Mouse (Mus musculus): Measurements from ENCODE around the gene Fut9. TPM values are rescaled to one million over a fixed set of nuclear protein-coding genes. Genes with fewer than 3 reads are reported as not detected.

The Fut9 gene
- polyA plus RNA-seq (2014; fragmentation: Illumina TruSeq; extraction: RNeasy Lipid Tissue Mini Kit (QIAGEN cat#74804)) = 2.7 TPM

GRCm38 (mm10) chr4:25799476-25800283 is at the start of gene Fut9:
Gene Fut9, minus strand, starts transcription at chr4:25800244.

Data from ovary, adult 10 weeks (tissue).